Mouse (Mus musculus): ENCODE data around the gene Nrf1. TPM values are rescaled to one million over a fixed set of nuclear protein-coding genes. Genes with fewer than 3 reads are reported as not detected.

Gene Nrf1
- total and polyA plus RNA-seq, 2 experiments: 11.5 to 13.5 TPM

GRCm38 (mm10) chr6:30162091-30162490, 114.3 kb downstream of the Nrf1 start:
- WGBS: 59% methylated on average over 7 of the region's 7 CpGs
- no peaks in the 10 kb centered on the region for H3K79me2 ChIP-seq (ENCODE audit: control insufficient read depth, insufficient read depth, low read length)
- no peak overlapping the region for H3K27ac ChIP-seq (replicated peaks; ENCODE audit: insufficient read depth, low read depth, low read length)
- no peaks in the 10 kb centered on the region for H3K36me3 ChIP-seq (ENCODE audit: control insufficient read depth, insufficient read depth, low read length)
- no peak overlapping the region for H3K9ac ChIP-seq (ENCODE audit: low read depth, low read length)
- no peak overlapping the region for H3K4me3 ChIP-seq (ENCODE audit: insufficient read depth, low read depth, low read length)
- no peaks in the 10 kb centered on the region for H3K27me3 ChIP-seq (ENCODE audit: control insufficient read depth, insufficient read depth, low read length)
- no peaks in the 10 kb centered on the region for H3K4me1 ChIP-seq (ENCODE audit: control insufficient read depth, insufficient read depth, low read length)
- TF ChIP-seq CTCF (IDR thresholded peaks at IDR 0.05; ENCODE audit: low read depth, low read length): no peak
- TF ChIP-seq POLR2A (IDR thresholded peaks at IDR 0.05; ENCODE audit: extremely low read depth, insufficient read depth, low read length): no peak
- DNase-seq (ENCODE audit: extremely low read depth, low read depth, low spot score): no peak

- Histone ChIP-seq H3K27ac (replicated peaks; ENCODE audit: insufficient read depth, low read depth, low read length) (no peak overlapping the region), H3K4me3 (ENCODE audit: insufficient read depth, low read depth, low read length) (no peak overlapping the region), H3K36me3 (ENCODE audit: control insufficient read depth, insufficient read depth, low read length) (no peaks in the 10 kb centered on the region), H3K9ac (ENCODE audit: low read depth, low read length) (no peak overlapping the region), H3K27me3 (ENCODE audit: control insufficient read depth, insufficient read depth, low read length) (no peaks in the 10 kb centered on the region), H3K79me2 (ENCODE audit: control insufficient read depth, insufficient read depth, low read length) (no peaks in the 10 kb centered on the region), H3K4me1 (ENCODE audit: control insufficient read depth, insufficient read depth, low read length) (no peaks in the 10 kb centered on the region)
- no peak for TF ChIP-seq POLR2A (IDR thresholded peaks at IDR 0.05; ENCODE audit: extremely low read depth, insufficient read depth, low read length)
- no peak for TF ChIP-seq CTCF (IDR thresholded peaks at IDR 0.05; ENCODE audit: low read depth, low read length)
- WGBS: 71% methylated on average over 3 of the region's 3 CpGs
- no peak for DNase-seq (ENCODE audit: extremely low read depth, low read depth, low spot score)
Measured at GRCm38 (mm10) chr6:30166349-30166748, 118.6 kb downstream of the Nrf1 start.

GRCm38 (mm10) chr6:30167192-30167591, 119.4 kb downstream of the Nrf1 start:
- no peak overlapping the region for H3K9ac ChIP-seq (ENCODE audit: low read depth, low read length)
- H3K27me3 ChIP-seq (ENCODE audit: control insufficient read depth, insufficient read depth, low read length): no peaks in the 10 kb centered on the region; the same call in 1 of the 2 replicates
- no peak for TF ChIP-seq POLR2A (IDR thresholded peaks at IDR 0.05; ENCODE audit: extremely low read depth, insufficient read depth, low read length)
- TF ChIP-seq CTCF (IDR thresholded peaks at IDR 0.05; ENCODE audit: low read depth, low read length): no peak
- no peak for DNase-seq (ENCODE audit: extremely low read depth, low read depth, low spot score)
- 75% methylated on average over 11 of the region's 11 CpGs for WGBS
- no peak overlapping the region for H3K4me3 ChIP-seq (ENCODE audit: insufficient read depth, low read depth, low read length)
- H3K79me2 ChIP-seq (ENCODE audit: control insufficient read depth, insufficient read depth, low read length): no peaks in the 10 kb centered on the region
- no peak overlapping the region for H3K27ac ChIP-seq (replicated peaks; ENCODE audit: insufficient read depth, low read depth, low read length)
- H3K36me3 ChIP-seq (ENCODE audit: control insufficient read depth, insufficient read depth, low read length): no peaks in the 10 kb centered on the region
- H3K4me1 ChIP-seq (ENCODE audit: control insufficient read depth, insufficient read depth, low read length): no peaks in the 10 kb centered on the region

- DNase-seq (ENCODE audit: extremely low read depth, low read depth, low spot score): no peak
- H3K79me2 ChIP-seq (ENCODE audit: control insufficient read depth, insufficient read depth, low read length): no peaks in the 10 kb centered on the region
- H3K36me3 ChIP-seq (ENCODE audit: control insufficient read depth, insufficient read depth, low read length): no peaks in the 10 kb centered on the region
- no peak for TF ChIP-seq CTCF (IDR thresholded peaks at IDR 0.05; ENCODE audit: low read depth, low read length)
- TF ChIP-seq POLR2A (IDR thresholded peaks at IDR 0.05; ENCODE audit: extremely low read depth, insufficient read depth, low read length): no peak
- H3K4me1 ChIP-seq (ENCODE audit: control insufficient read depth, insufficient read depth, low read length): no peaks in the 10 kb centered on the region
- WGBS: 97% methylated on average over 3 of the region's 3 CpGs
- no peak overlapping the region for H3K9ac ChIP-seq (ENCODE audit: low read depth, low read length)
- H3K27ac ChIP-seq (replicated peaks; ENCODE audit: insufficient read depth, low read depth, low read length): no peak overlapping the region
- peaks cover 8% of the 10 kb centered on the region for H3K27me3 ChIP-seq (ENCODE audit: control insufficient read depth, insufficient read depth, low read length)
- no peak overlapping the region for H3K4me3 ChIP-seq (ENCODE audit: insufficient read depth, low read depth, low read length)
Measured at GRCm38 (mm10) chr6:30168275-30168674, 120.5 kb downstream of the Nrf1 start.

GRCm38 (mm10) chr6:30169148-30169547, 121.4 kb downstream of the Nrf1 start:
- DNase-seq (ENCODE audit: extremely low read depth, low read depth, low spot score): no peak
- 90% methylated on average over 12 of the region's 12 CpGs for whole genome bisulfite sequencing
- Histone ChIP-seq H3K27me3 (ENCODE audit: control insufficient read depth, insufficient read depth, low read length) (peaks cover 16% of the 10 kb centered on the region), H3K27ac (replicated peaks; ENCODE audit: insufficient read depth, low read depth, low read length) (no peak overlapping the region), H3K79me2 (ENCODE audit: control insufficient read depth, insufficient read depth, low read length) (no peaks in the 10 kb centered on the region), H3K9ac (ENCODE audit: low read depth, low read length) (no peak overlapping the region), H3K36me3 (ENCODE audit: control insufficient read depth, insufficient read depth, low read length) (no peaks in the 10 kb centered on the region), H3K4me1 (ENCODE audit: control insufficient read depth, insufficient read depth, low read length) (no peaks in the 10 kb centered on the region), H3K4me3 (ENCODE audit: insufficient read depth, low read depth, low read length) (no peak overlapping the region)
- TF ChIP-seq CTCF (IDR thresholded peaks at IDR 0.05; ENCODE audit: low read depth, low read length): no peak
- no peak for TF ChIP-seq POLR2A (IDR thresholded peaks at IDR 0.05; ENCODE audit: extremely low read depth, insufficient read depth, low read length)

- WGBS: 65% methylated on average over 8 of the region's 8 CpGs
Measured at GRCm38 (mm10) chr6:30171226-30171625, 123.4 kb downstream of the Nrf1 start.

More at GRCm38 (mm10) chr6:30171226-30171625, 123.4 kb downstream of the Nrf1 start:
- no peaks in the 10 kb centered on the region for H3K36me3 ChIP-seq (ENCODE audit: control insufficient read depth, insufficient read depth, low read length)
- no peaks in the 10 kb centered on the region for H3K4me1 ChIP-seq (ENCODE audit: control insufficient read depth, insufficient read depth, low read length)
- TF ChIP-seq CTCF (IDR thresholded peaks at IDR 0.05; ENCODE audit: low read depth, low read length) (no peak), POLR2A (IDR thresholded peaks at IDR 0.05; ENCODE audit: extremely low read depth, insufficient read depth, low read length) (no peak)
- H3K27ac ChIP-seq (replicated peaks; ENCODE audit: insufficient read depth, low read depth, low read length): no peak overlapping the region
- no peak overlapping the region for H3K9ac ChIP-seq (ENCODE audit: low read depth, low read length)
- no peak for DNase-seq (ENCODE audit: extremely low read depth, low read depth, low spot score)
- no peaks in the 10 kb centered on the region for H3K79me2 ChIP-seq (ENCODE audit: control insufficient read depth, insufficient read depth, low read length)
- peaks cover 29% of the 10 kb centered on the region for H3K27me3 ChIP-seq (ENCODE audit: control insufficient read depth, insufficient read depth, low read length)
- no peak overlapping the region for H3K4me3 ChIP-seq (ENCODE audit: insufficient read depth, low read depth, low read length)
